Mouse (Mus musculus) common myeloid progenitor, adult 5-6 weeks (primary cell): ENCODE data around the gene Plxnb2. TPM values are rescaled to one million over a fixed set of nuclear protein-coding genes. Genes with fewer than 3 reads are reported as not detected.

Source experiments
- ATAC-seq: replicated peaks from 2 replicates; pipeline ENCODE4 v1.8.0; 2016; ENCODE audit warnings: low read depth, mild to moderate bottlenecking, moderate TSS enrichment, inconsistent platforms; ENCODE audit not compliant: poor library complexity, severe bottlenecking
- total RNA-seq: library from RNA; stranded (forward); fragments of 200-1000, 187-1606 nt; gene quantifications from 2 replicates; pipeline ENCODE4 v1.2.3, GENCODE M21; 2017

Gene Plxnb2
- total RNA-seq, 1 experiment from 2014 or later, result 29.2 TPM

GRCm38 (mm10) chr15:89180081-89180541 is 477 bp downstream of the Plxnb2 start:
- no peak for ATAC-seq

- ATAC-seq, result no peak
These were observed 991 bp downstream of the Plxnb2 start for GRCm38 (mm10) chr15:89179630-89179964.

GRCm38 (mm10) chr15:89178954-89179629 is 1.5 kb downstream of the Plxnb2 start:
- peak; percentile 50; the same call in 1 of the 2 replicates for ATAC-seq

- no peak for ATAC-seq
These were observed 2.2 kb downstream of the Plxnb2 start for GRCm38 (mm10) chr15:89178260-89178860.

GRCm38 (mm10) chr15:89177576-89178259 is 2.9 kb downstream of the Plxnb2 start:
- ATAC-seq, result peak; percentile 20

- peak; percentile 21; the same call in 1 of the 2 replicates for ATAC-seq
These were observed 3.5 kb downstream of the Plxnb2 start for GRCm38 (mm10) chr15:89177121-89177520.

- no peak for ATAC-seq
These were observed 5.0 kb downstream of the Plxnb2 start for GRCm38 (mm10) chr15:89175411-89176155.

GRCm38 (mm10) chr15:89174889-89175339 is 5.7 kb downstream of the Plxnb2 start:
- no peak for ATAC-seq

- peak; percentile 19; the same call in 1 of the 2 replicates for ATAC-seq
These were observed 6.7 kb downstream of the Plxnb2 start for GRCm38 (mm10) chr15:89173906-89174214.

GRCm38 (mm10) chr15:89173024-89173905 is 7.3 kb downstream of the Plxnb2 start:
- no peak for ATAC-seq

GRCm38 (mm10) chr15:89172276-89172935 is 8.2 kb downstream of the Plxnb2 start:
- peak; percentile 60 for ATAC-seq

GRCm38 (mm10) chr15:89171526-89172051 is 9.0 kb downstream of the Plxnb2 start:
- ATAC-seq, result peak; percentile 14; the same call in 1 of the 2 replicates

- ATAC-seq, result no peak
These were observed 10.5 kb downstream of the Plxnb2 start for GRCm38 (mm10) chr15:89170102-89170501.

GRCm38 (mm10) chr15:89169431-89169830 is 11.2 kb downstream of the Plxnb2 start:
- ATAC-seq, result no peak

GRCm38 (mm10) chr15:89168922-89169321 is 11.7 kb downstream of the Plxnb2 start:
- no peak for ATAC-seq

GRCm38 (mm10) chr15:89165478-89165877 is 15.1 kb downstream of the Plxnb2 start:
- ATAC-seq, result no peak

GRCm38 (mm10) chr15:89161397-89161796 is 19.2 kb downstream of the Plxnb2 start:
- no peak for ATAC-seq

- no peak for ATAC-seq
These were observed 22.1 kb downstream of the Plxnb2 start for GRCm38 (mm10) chr15:89158516-89158915.

GRCm38 (mm10) chr15:89157954-89158353 is 22.6 kb downstream of the Plxnb2 start:
- peak; percentile 95 for ATAC-seq
